In genomic region chr12:84009171-84009965, GRCm38 (mm10) we compare ENCODE assay signal across 8 mouse cellular contexts. TPM values are rescaled to one million over a fixed set of nuclear protein-coding genes. Genes with fewer than 3 reads are reported as not detected.
DNase-seq lines count a peak whose midpoint lies in the region; ATAC-seq and TF ChIP-seq lines count a peak whose summit lies in the region.
"Not testable (repeated sequence)": the region's sequence is repeated elsewhere in the genome, so short reads cannot be mapped to it uniquely, and the experiment has no call there.

Gene Acot1, plus strand, starts transcription at chr12:84009490.

- H3K27me3 ChIP-seq in ES-Bruce4 (ENCODE audit: control insufficient read depth, insufficient read depth, low read length, poor library complexity, severe bottlenecking); neural tube, embryonic 11.5 days (ENCODE audit: control insufficient read depth, insufficient read depth, low read length); testis, adult 2 months (ENCODE audit: control insufficient read depth, insufficient read depth, low read length): not testable (repeated sequence)
- peaks cover 19% of the 10 kb centered on the region for H3K27me3 ChIP-seq in liver, embryonic 16.5 days (ENCODE audit: control insufficient read depth, insufficient read depth, low read depth, low read length)

- intact Hi-C loops in heart, postnatal 36 days (cut with DNase I): not testable (repeated sequence)

- peak within 1 kb of the TSS; percentile 49 for H3K4me2 ChIP-seq in liver, embryonic 16.5 days (ENCODE audit: low read depth, low read length)
- H3K4me2 ChIP-seq in neural tube, embryonic 11.5 days (ENCODE audit: low read depth): peak within 1 kb of the TSS; percentile 47

- peak within 1 kb of the TSS; percentile 67; the same call in 1 of the 2 replicates for H3K9ac ChIP-seq in ES-Bruce4 (ENCODE audit: low read depth, poor library complexity, severe bottlenecking)
- H3K9ac ChIP-seq in liver, embryonic 16.5 days (ENCODE audit: low read depth, low read length): peak within 1 kb of the TSS; percentile 31; the same call in 1 of the 2 replicates
- peak within 1 kb of the TSS; percentile 59 for H3K9ac ChIP-seq in neural tube, embryonic 11.5 days (ENCODE audit: low read length)

- not testable (repeated sequence) for TF ChIP-seq CTCF in ES-Bruce4 (IDR thresholded peaks at IDR 0.05; ENCODE audit: low read depth, low read length); testis, adult 2 months (IDR thresholded peaks at IDR 0.05; ENCODE audit: control insufficient read depth, insufficient read depth, insufficient replicate concordance, low read depth, low read length)

- TF ChIP-seq EP300 in ES-Bruce4 (IDR thresholded peaks at IDR 0.05; ENCODE audit: insufficient read depth, low read depth, low read length): not testable (repeated sequence)

- 2% methylated on average over 52 of the region's 70 CpGs for WGBS in liver, embryonic 16.5 days (ENCODE audit: insufficient replicate concordance)
- under 1% methylated on average over 45 of the region's 70 CpGs for WGBS in neural tube, embryonic 11.5 days

- not testable (repeated sequence) for H3K36me3 ChIP-seq in ES-Bruce4 (ENCODE audit: control insufficient read depth, insufficient read depth, low read length, poor library complexity, severe bottlenecking); liver, embryonic 16.5 days (ENCODE audit: control insufficient read depth, insufficient read depth); neural tube, embryonic 11.5 days (ENCODE audit: control insufficient read depth, insufficient read depth, low read length); testis, adult 2 months (ENCODE audit: control insufficient read depth, insufficient read depth, low read length)

- TF ChIP-seq POLR2A in ES-Bruce4 (IDR thresholded peaks at IDR 0.05; ENCODE audit: insufficient read depth, low read length); testis, adult 2 months (IDR thresholded peaks at IDR 0.05; ENCODE audit: control insufficient read depth, low read depth, low read length): not testable (repeated sequence)

- peak within 1 kb of the TSS; percentile 64 for H3K27ac ChIP-seq in ES-Bruce4 (ENCODE audit: insufficient read depth, low read length)
- peak within 1 kb of the TSS; percentile 14 for H3K27ac ChIP-seq in liver, embryonic 16.5 days (ENCODE audit: low read length)
- peak within 1 kb of the TSS; percentile 21; the same call in 1 of the 2 replicates for H3K27ac ChIP-seq in neural tube, embryonic 11.5 days (ENCODE audit: low read depth, low read length)
- not testable (repeated sequence) for H3K27ac ChIP-seq in testis, adult 2 months (ENCODE audit: control insufficient read depth, insufficient read depth, low read depth, low read length)

- H3K4me3 ChIP-seq in ES-Bruce4 (ENCODE audit: low read depth, low read length): peak within 1 kb of the TSS; percentile 51
- peak within 1 kb of the TSS; percentile 54 for H3K4me3 ChIP-seq in liver, embryonic 16.5 days (ENCODE audit: low read depth, low read length)
- peak within 1 kb of the TSS; percentile 40 for H3K4me3 ChIP-seq in neural tube, embryonic 11.5 days (ENCODE audit: low read depth, low read length)
- peak within 1 kb of the TSS; percentile 77 for H3K4me3 ChIP-seq in testis, adult 2 months (ENCODE audit: control insufficient read depth, low read depth, low read length)

- not testable (repeated sequence) for H3K9me3 ChIP-seq in ES-Bruce4 (replicated peaks; ENCODE audit: control insufficient read depth, insufficient read depth, low read length, poor library complexity, severe bottlenecking); liver, embryonic 16.5 days (replicated peaks; ENCODE audit: control insufficient read depth, low read length); neural tube, embryonic 11.5 days (ENCODE audit: control insufficient read depth, low read length)

- peak; percentile 83 for ATAC-seq in liver, embryonic 16.5 days (ENCODE audit: low read depth)
- peak; percentile 95 for ATAC-seq in neural tube, embryonic 11.5 days (ENCODE audit: insufficient read depth, low FRiP score, low TSS enrichment)

- not testable (repeated sequence) for H3K4me1 ChIP-seq in ES-Bruce4 (ENCODE audit: control insufficient read depth, insufficient read depth, low read length); liver, embryonic 16.5 days (ENCODE audit: control insufficient read depth, low read depth, low read length); testis, adult 2 months (ENCODE audit: control insufficient read depth, insufficient read depth, low read length)
- peaks cover 11% of the 10 kb centered on the region; the same call in 1 of the 2 replicates for H3K4me1 ChIP-seq in neural tube, embryonic 11.5 days (ENCODE audit: control insufficient read depth, insufficient read depth, low read length)

- DNase-seq in cerebellum, adult 9-11 months: peak; percentile 40
- peak; percentile 75 for DNase-seq in forelimb bud, embryonic 11.5 days (ENCODE audit: low read depth, low spot score)
- DNase-seq in heart, postnatal 36 days: peak; percentile 68 to 78
- DNase-seq in layer of hippocampus, adult 18-20 months (ENCODE audit: low spot score in 2 of 2): peak in 1 of 2 experiments; percentile 65
- peak; percentile 79 for DNase-seq in neural tube, embryonic 11.5 days (ENCODE audit: low spot score)

RNA-seq across cellular contexts. Expression of gene Acot1, which starts in this region (rescaled TPM):
- 36.4 and 48.7 TPM in 2 replicates for polyA plus RNA-seq in ES-Bruce4 (2011; ENCODE audit: insufficient read depth, insufficient read length, low read depth, missing spikeins)
- 10 to 100 TPM; 75.0 to 91.8 TPM for total RNA-seq in heart, postnatal 36 days (2021)
- 10 to 100 TPM; 21.0 to 28.4 TPM for total RNA-seq in layer of hippocampus, adult 18-20 months (2021)
- polyA plus RNA-seq in liver, embryonic 16.5 days (2015; fragmentation: Nextera tagmentation; extraction: Ambion mirVana): 30.2 and 36.4 TPM in 2 replicates
- polyA plus RNA-seq in neural tube, embryonic 11.5 days (2014; fragmentation: Nextera tagmentation; extraction: Ambion mirVana): 62.4 and 74.8 TPM in 2 replicates
- 0.73 and 1.8 TPM in 2 replicates for polyA plus RNA-seq in testis, adult 2 months (2012; rRNA removed)

Comparison
In these comparisons a context has a peak if more than half of its experiments do, and no peak if none do; other contexts are left out.
1. RNA of gene Acot1 (polyA plus RNA-seq): 62.4 to 74.8 TPM in neural tube, embryonic 11.5 days, 36.4 to 48.7 TPM in ES-Bruce4 and 30.2 to 36.4 TPM in liver, embryonic 16.5 days; 0.73 to 1.8 TPM in testis, adult 2 months; every median in the first group is over 10 times any median in the second.
2. Peak in every context shown above with its lines, with median percentiles within 50 percentile points of each other: H3K4me3 ChIP-seq and H3K9ac ChIP-seq.